Mouse (Mus musculus) thymus, adult 2 months (tissue): ENCODE data around the gene Rpl21. TPM values are rescaled to one million over a fixed set of nuclear protein-coding genes. Genes with fewer than 3 reads are reported as not detected.
A peak's percentile ranks its signal among the peaks of the same experiment; 100 is the strongest.

ENCODE experiments used
- DNase-seq: peaks from one replicate; pipeline ENCODE4 v3.0.0; 2021
- H3K27ac ChIP-seq: fragments of 200-500 bp; 2 replicates; pipeline ENCODE4 v1.5.1; 2012; ENCODE audit warnings: low read length, control low read depth; ENCODE audit not compliant: control insufficient read depth, insufficient read depth
- H3K27me3 ChIP-seq: fragments of 200-500 bp; 2 replicates; pipeline ENCODE4 v1.6.1; 2012; ENCODE audit warnings: mild to moderate bottlenecking, low read length, moderate library complexity, mixed read lengths; ENCODE audit not compliant: control insufficient read depth, insufficient read depth
- H3K36me3 ChIP-seq: fragments of 200-500 bp; 2 replicates; pipeline ENCODE4 v1.6.1; 2012; ENCODE audit warnings: mild to moderate bottlenecking, low read length, moderate library complexity; ENCODE audit not compliant: control insufficient read depth, insufficient read depth
- H3K4me1 ChIP-seq: fragments of 200-500 bp; replicated peaks from 2 replicates; pipeline ENCODE4 v1.6.1; 2012; ENCODE audit warnings: low read length; ENCODE audit not compliant: control insufficient read depth, insufficient read depth
- H3K4me3 ChIP-seq: fragments of 200-500 bp; 2 replicates; pipeline ENCODE4 v1.5.1; 2012; ENCODE audit warnings: mild to moderate bottlenecking, low read length, control low read depth, moderate library complexity; ENCODE audit not compliant: control insufficient read depth, insufficient read depth
- CTCF ChIP-seq: fragments of 200-500 bp; IDR thresholded peaks from 2 replicates; pipeline ENCODE4 v1.5.1; 2012; ENCODE audit warnings: mild to moderate bottlenecking, control low read depth, low read length, moderate library complexity, borderline replicate concordance; ENCODE audit not compliant: control insufficient read depth, poor library complexity, insufficient read depth; ENCODE audit errors: extremely low read depth
- POLR2A ChIP-seq: fragments of 200-500 bp; IDR thresholded peaks from 2 replicates; pipeline ENCODE4 v1.6.1; 2012; ENCODE audit warnings: mild to moderate bottlenecking, low read length, control low read depth, moderate library complexity; ENCODE audit not compliant: control insufficient read depth, poor library complexity, insufficient read depth; ENCODE audit errors: extremely low read depth
- WGBS: fragments of 180-500 bp; shearing (Covaris S2); methylation state at CpG from one replicate; pipeline ENCODE4 v1.1.7; 2018; 5-methylcytosine and 5-hydroxymethylcytosine counted together
- polyA plus RNA-seq: library from polyadenylated mRNA; depleted of rRNA; stranded (reverse); fragments of >200 nt; gene quantifications from 2 replicates; pipeline ENCODE4 v1.2.3, GENCODE M21; 2012; rRNA removed

The Rpl21 gene
- 58.2 and 60.9 TPM in 2 replicates for polyA plus RNA-seq

DNA sequence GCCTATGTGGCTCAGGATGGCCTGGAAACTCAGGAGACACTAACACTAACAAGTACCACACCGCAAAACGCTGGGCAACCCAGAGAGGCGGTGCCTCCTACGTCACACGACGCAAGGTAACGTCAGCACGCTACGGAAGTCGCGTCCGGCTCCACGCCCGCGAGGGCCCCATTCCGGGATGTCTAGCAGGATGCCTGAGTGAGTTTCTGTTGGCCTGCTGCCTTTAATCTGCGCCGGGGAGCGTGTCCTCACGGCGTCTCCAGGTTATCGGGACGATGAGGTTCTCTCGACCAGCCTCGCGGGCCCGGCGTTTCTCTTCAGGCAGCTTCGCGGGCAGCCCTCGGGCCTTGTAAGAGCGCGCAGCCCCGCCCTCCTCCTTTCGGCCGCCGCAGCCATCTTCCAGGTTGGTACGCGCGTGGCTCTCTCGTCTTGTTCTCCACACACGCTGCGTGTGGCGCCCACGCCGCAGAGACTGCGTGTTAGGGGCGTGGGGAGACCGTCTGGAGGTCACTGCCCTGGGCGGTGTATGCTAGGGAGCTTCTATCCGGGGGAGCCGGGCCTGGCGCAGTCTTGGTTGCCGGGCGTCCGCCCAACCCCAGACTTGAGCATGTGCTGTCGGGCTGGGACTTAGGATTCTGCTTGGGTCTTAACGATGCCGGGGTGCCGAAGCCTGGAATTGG is at the start of gene Rpl21:
Gene Rpl21, plus strand, starts transcription at position 122 of the 680 bp plus-strand sequence.
- Histone ChIP-seq H3K36me3 (peaks cover 33% of the 10 kb centered on the region), H3K27ac (no peak within 1 kb of the TSS), H3K27me3 (no peaks in the 10 kb centered on the region), H3K4me3 (peak within 1 kb of the TSS; percentile 83), H3K4me1 (peaks cover 4% of the 10 kb centered on the region)
- TF ChIP-seq POLR2A: peak; percentile 92
- TF ChIP-seq CTCF: peak; percentile 42; the same call in 1 of the 2 replicates
- WGBS: under 1% methylated on average over 60 of the region's 60 CpGs
- DNase-seq: peak; percentile 88

DNA sequence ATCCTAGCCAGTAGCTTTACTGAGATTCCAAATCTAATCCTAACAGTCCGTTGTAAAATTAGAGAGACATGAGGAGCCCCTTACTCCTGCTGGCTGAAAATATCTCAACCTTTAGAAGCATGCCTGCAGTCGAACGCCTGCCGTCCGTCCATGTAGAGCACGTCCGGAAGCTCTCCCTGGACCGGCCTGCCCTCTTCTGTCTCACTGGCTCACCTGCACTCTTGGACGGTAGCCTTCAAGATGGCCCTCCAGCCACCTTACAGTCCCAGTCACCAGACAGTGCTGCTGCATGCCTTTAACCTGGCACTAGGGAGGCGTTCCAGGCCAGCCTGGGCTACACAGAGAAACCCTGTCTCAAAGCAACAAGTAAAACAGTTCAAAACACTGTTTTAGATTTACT is 49.4 kb upstream of the Rpl21 start:
- TF ChIP-seq POLR2A: no peak
- DNase-seq: no peak
- Histone ChIP-seq H3K36me3 (no peaks in the 10 kb centered on the region), H3K4me3 (no peak overlapping the region), H3K4me1 (peaks cover 31% of the 10 kb centered on the region), H3K27ac (peak overlapping the region; percentile 71; the same call in 1 of the 2 replicates), H3K27me3 (no peaks in the 10 kb centered on the region)
- 96% methylated on average over 10 of the region's 10 CpGs for WGBS

- 84% methylated on average over 10 of the region's 10 CpGs for whole genome bisulfite sequencing
- DNase-seq: no peak
- H3K4me3 ChIP-seq: no peak overlapping the region
- H3K36me3 ChIP-seq: no peaks in the 10 kb centered on the region
- TF ChIP-seq POLR2A: no peak
- no peak for TF ChIP-seq CTCF
- H3K27me3 ChIP-seq: no peaks in the 10 kb centered on the region
- H3K27ac ChIP-seq: peak overlapping the region; percentile 71; the same call in 1 of the 2 replicates
- H3K4me1 ChIP-seq: peaks cover 31% of the 10 kb centered on the region
Observed at GRCm38 (mm10) chr5:146783891-146784290, 48.8 kb upstream of the Rpl21 start.

GRCm38 (mm10) chr5:146786123-146786522 is 46.6 kb upstream of the Rpl21 start:
- Histone ChIP-seq H3K36me3 (no peaks in the 10 kb centered on the region), H3K4me1 (peaks cover 28% of the 10 kb centered on the region), H3K27me3 (no peaks in the 10 kb centered on the region), H3K4me3 (no peak overlapping the region), H3K27ac (no peak overlapping the region)
- no peak for TF ChIP-seq POLR2A
- TF ChIP-seq CTCF: no peak
- 84% methylated on average over 8 of the region's 8 CpGs for WGBS
- no peak for DNase-seq

GRCm38 (mm10) chr5:146789413-146789812 is 43.3 kb upstream of the Rpl21 start:
- 32% methylated on average over 9 of the region's 9 CpGs for WGBS
- TF ChIP-seq CTCF (no peak), POLR2A (no peak)
- Histone ChIP-seq H3K27ac (no peak overlapping the region), H3K4me1 (peaks cover 19% of the 10 kb centered on the region), H3K27me3 (no peaks in the 10 kb centered on the region), H3K36me3 (no peaks in the 10 kb centered on the region), H3K4me3 (no peak overlapping the region)
- no peak for DNase-seq

GRCm38 (mm10) chr5:146790944-146791343 is 41.7 kb upstream of the Rpl21 start:
- TF ChIP-seq POLR2A: no peak
- no peak for TF ChIP-seq CTCF
- no peak overlapping the region for H3K4me3 ChIP-seq
- H3K27me3 ChIP-seq: no peaks in the 10 kb centered on the region
- no peak for DNase-seq
- 81% methylated on average over 8 of the region's 8 CpGs for WGBS
- peaks cover 20% of the 10 kb centered on the region for H3K4me1 ChIP-seq
- H3K36me3 ChIP-seq: no peaks in the 10 kb centered on the region
- H3K27ac ChIP-seq: no peak overlapping the region

DNA sequence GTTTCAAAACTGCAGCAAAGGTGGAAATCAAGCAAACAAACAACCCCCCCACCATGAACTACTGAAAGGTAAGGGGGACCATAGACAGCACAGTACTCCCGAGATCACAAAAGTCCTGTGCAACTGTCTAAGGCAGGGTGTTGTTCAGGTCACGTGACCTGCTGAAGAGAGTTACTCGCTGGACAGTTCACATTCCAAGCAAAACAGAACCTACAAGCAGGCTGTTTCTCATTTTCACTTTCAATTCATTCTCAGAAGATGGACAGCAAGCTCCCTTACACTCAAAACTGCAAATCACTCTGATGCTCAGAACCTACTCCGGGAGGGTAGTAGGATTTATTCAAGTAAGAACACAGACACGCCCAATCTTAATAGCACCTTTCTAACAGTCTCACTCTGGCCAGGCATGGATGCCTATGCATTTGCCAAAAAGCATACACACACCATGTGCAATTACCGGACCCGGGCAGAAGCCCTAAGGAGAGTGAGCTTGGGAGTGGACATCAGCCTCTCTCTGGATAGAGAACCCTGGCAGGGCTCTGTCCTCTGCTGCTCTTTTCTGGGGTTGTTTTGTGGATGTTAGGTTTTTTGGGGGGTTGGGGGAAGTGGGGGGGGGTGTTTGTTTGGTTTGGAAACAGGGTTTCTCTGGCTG is 40.4 kb upstream of the Rpl21 start:
- Histone ChIP-seq H3K27me3 (no peaks in the 10 kb centered on the region), H3K36me3 (no peaks in the 10 kb centered on the region), H3K4me1 (peaks cover 20% of the 10 kb centered on the region), H3K27ac (no peak overlapping the region), H3K4me3 (no peak overlapping the region)
- 76% methylated on average over 7 of the region's 7 CpGs for WGBS
- TF ChIP-seq CTCF (no peak), POLR2A (no peak)
- DNase-seq: no peak
